Mouse (Mus musculus): ENCODE data around the gene Bglap3.

GRCm38 (mm10) chr3:88398666-88399065 lies 26.1 kb upstream of the Bglap3 start:
- TF ChIP-seq CTCF (IDR thresholded peaks at IDR 0.05; ENCODE audit: extremely low read depth, insufficient read depth, low read length) (no peak), POLR2A (IDR thresholded peaks at IDR 0.05; ENCODE audit: extremely low read depth, insufficient read depth, low read length) (no peak)
